Mouse (Mus musculus) left cerebral cortex, adult 11 months (tissue): ENCODE results near the gene H2-Ob.

Experiments used
- DNase-seq: peaks from one replicate; pipeline ENCODE4 v3.0.0; 2022; ENCODE audit warnings: low spot score

Gene H2-Ob

DNA sequence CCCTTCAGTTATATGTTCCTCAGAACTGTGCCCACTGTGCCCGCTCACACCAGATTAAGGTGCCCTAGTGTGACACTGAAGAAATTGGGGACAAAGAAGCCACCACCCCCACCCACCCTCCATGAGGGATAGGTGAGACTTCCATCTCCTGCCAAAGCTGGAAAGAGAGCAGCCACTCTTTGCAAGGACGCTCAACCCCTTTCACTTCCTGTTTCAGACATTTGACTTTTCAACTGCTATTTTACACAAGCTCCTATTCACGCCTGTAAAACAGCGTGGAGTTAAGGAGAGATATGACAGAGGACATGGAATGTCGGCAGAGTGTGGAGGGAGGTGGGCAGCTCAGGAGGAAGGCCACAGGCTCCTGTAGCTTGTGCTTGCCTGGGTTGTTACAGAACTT lies 47.8 kb downstream of the H2-Ob start:
- no peak for DNase-seq

DNA sequence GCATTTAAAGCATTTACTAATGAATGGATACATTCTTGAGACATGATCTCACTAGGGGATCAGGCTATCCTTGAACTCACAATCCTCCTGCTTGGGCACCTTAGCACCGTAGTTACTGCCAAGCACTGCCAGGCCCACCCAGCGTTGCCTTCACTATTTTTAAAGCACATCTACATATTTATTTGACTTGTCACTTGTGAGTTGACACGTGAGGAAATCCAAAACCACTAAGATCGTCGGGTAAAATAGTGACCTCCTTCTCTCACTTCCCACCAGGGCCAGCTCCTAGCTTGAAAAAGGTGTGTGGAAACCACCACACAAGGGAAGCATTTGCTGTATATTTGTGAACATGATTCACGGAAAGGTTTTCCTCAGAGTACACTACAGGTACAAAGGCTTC lies 48.3 kb downstream of the H2-Ob start:
- no peak for DNase-seq

DNA sequence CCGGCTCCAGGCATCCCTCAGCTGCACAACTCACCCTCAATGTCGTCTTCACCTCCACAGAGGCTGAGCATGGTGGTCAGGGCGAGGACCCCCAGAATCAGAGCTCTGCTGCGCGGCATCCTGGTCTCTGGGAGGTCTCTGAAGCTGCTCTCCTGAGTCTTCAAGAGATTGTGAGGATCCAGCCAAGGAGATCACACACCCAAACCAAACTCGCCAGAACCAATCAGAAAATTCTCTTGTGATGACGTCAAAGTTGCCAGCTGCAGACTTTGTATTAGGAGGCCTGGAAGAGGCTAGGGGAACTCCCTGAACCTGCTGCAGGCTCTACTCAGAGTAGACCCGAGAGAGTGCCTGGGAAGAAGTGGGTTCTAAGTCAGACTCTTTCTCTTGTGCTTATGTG lies 48.9 kb downstream of the H2-Ob start, which contains the start of gene H2-Aa:
TSS of gene H2-Aa (minus strand) at position 176 of the 400 bp plus-strand sequence.
- DNase-seq: peak; percentile 82

DNA sequence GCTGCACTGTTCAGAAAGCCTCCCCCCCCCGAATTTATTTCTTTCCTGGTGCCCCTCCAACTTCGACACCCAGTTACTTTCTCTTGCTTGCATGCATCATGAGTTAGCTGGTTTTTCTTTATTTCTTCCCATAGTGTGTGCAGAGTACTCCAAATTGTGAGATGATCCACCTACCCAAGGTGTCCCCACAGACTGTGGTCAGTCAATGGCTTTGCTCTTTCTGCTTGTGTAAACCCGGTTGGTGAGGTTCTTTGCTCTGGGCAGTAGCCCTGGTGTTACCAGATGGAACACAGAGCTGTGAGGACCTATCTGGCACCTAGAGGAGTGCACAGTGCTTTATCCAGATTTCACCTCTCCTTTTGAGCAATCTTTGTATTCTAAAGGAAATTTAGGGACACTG lies 49.4 kb downstream of the H2-Ob start:
- no peak for DNase-seq

DNA sequence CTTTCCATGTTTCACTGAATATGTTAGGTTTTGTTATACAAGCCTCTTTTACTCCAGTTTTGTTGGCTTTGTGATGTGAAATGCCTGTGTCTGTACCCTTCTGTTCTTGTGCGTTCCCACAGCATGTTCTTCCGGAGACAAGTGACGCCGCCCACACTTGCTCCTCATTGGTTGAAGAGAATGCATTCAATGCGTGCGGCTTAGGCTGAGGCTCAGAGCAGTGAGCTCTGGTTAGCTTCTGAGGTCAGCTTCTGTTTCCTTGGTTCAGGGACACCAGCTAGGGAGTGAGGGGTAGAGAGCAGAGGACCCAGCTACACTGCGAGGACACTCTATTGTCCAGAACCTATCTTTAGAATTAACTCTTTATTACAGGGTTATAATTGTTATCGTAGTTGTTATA lies 52.9 kb downstream of the H2-Ob start:
- peak; percentile 61 for DNase-seq

DNA sequence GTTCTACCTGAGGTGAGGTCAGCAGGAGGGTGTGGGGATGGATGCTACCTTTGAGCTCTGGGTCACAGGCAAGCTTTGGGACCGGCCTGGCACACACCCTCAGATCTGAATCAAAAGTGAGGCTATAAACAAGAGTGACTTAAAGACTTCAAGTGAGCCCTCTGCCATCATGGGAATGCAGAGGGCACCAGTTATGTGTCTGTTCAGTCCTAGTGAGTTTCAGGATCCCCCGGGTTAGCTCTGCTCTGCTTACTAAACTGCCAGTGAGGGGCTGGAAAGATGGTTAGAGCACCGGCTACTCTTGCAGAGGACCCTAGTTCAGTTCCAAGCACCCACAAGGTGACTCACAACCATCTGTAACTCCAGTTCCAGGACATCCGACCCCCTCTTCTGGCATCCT lies 53.9 kb downstream of the H2-Ob start:
- no peak for DNase-seq

DNA sequence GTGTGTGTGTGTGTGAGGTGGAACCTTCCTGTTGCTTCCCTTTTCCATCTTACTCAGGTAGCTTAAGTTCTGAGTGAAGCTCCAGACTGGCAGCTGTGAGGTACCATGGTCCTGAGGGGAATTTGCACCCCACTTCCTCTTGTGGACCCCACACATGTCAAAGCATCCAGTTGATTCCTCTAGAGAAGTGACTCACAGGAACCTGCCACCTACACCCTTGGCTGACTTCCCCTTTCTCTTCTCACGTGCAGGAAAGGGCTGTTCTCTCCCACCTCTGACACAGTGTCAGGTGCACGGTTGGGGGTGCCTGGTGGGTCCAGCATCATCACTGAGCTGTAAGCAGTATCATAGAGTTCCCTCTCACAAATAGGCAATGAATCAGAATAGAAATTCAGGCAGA lies 54.8 kb downstream of the H2-Ob start:
- DNase-seq: no peak

DNA sequence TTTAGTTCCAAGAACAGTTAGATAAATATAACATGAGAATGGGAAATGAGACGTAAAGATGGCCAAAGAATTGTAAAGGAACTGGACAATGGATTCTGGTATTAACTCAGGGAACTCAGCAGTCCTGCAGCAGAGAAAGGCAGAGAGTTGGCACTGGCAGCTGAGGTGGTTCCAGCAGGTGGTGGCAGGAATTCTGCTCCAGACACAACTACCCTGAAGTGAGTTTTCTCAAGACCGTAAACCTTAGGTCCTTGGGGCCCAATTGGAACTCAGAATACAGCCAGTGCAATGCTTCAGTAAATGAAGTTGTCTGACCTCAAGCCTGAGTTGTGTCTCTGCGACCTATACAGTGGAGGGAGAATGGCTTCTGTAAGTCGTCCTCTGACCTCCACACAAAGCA lies 55.5 kb downstream of the H2-Ob start:
- DNase-seq: no peak

DNA sequence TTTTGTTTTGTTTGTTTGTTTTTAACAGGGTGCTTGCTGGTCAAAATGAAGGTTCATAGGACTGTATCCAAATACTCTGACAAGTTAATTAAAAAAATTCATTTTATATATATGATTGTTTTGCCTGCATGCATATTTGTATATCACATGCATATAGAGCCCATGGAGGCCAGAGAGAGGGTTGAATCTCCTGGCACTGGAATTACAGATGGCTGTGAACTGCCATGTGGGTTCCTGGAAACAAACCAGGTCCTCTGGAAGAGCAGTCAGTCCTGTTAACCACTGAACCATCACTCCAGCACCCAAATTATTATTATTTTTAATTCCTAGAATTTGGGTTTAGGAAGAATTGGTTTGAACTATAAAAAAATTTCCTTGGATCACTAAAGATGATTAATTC lies 56.6 kb downstream of the H2-Ob start:
- DNase-seq: no peak

DNA sequence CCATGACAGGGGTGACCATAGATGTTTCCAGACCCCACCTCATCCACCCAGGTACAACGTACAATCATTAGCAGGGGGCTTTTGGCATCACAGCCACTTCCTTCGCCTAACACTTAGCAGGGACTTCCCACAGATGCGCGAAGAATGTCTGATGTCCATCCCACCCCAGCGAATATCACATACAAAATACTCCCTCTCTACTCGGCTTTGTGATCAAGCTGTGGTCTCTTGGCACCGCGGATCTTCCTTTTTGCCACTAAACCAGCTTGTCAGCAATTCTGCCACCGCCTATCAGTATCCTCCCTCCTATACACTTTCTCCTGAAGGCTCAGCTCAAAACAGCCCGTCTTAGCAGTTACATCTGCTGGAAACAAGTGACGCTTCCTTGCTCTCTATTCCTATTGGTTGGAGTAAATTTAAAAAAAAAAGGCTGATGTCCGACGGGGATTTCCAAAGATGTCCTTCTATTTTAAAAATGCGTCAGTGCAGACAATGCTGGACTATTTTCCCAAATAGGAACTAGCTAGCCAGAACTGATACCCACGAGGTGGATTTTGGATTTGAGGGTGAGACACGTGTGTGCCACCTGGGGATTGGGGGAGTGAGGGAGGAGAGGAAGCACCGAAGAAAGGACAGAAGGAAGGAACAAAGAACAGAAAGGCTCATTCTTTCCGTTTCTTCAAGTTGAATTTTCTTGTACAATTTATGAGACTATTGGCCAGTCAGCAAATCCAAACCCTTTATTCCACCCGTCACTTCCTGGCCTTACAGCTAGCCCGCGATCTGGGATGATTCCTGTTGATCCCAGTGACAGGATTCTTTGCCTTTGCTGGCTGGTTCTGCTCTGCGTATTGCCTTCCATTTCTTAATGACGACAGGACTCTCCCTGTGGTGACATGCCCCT lies 57.4 kb downstream of the H2-Ob start:
- DNase-seq: peak; percentile 73

DNA sequence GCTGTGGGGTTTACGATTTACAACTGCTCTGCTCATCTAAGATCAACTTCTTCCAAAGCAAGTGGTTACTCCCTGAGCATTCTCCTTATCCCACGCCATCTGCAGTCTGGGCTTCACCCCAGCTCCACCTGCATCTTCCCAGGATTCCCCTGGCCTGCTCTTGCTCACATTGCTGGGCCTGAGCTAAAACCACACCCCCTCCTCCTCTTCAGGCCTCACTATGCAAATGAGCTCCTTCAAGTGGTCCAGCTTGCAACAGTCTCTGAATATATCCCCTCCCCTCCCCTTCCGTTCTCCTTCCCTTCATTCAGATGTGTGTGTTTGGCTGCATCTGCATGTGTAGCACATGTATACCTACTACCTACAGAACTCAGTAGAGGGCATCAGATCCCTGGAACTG lies 60.7 kb downstream of the H2-Ob start:
- DNase-seq: no peak

DNA sequence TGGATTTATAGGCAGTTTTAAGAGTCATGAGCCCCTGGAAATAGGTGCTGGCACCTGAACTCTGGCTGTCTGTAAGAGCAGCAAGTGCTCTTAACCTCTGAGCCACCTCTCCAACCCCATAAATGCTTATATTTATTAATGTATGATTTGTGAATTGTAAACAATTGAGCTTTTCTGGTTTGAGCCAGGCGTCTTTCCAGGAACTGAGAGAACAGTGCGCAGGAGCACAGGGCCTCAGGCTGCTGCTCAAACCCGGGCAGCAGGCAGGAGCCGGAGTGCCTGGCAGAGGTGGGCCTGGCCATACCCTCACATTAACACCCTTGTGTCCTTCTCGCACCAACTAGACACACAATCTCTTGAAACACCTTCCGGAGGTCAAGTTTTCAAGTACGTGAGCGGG lies 61.4 kb downstream of the H2-Ob start:
- DNase-seq: no peak

DNA sequence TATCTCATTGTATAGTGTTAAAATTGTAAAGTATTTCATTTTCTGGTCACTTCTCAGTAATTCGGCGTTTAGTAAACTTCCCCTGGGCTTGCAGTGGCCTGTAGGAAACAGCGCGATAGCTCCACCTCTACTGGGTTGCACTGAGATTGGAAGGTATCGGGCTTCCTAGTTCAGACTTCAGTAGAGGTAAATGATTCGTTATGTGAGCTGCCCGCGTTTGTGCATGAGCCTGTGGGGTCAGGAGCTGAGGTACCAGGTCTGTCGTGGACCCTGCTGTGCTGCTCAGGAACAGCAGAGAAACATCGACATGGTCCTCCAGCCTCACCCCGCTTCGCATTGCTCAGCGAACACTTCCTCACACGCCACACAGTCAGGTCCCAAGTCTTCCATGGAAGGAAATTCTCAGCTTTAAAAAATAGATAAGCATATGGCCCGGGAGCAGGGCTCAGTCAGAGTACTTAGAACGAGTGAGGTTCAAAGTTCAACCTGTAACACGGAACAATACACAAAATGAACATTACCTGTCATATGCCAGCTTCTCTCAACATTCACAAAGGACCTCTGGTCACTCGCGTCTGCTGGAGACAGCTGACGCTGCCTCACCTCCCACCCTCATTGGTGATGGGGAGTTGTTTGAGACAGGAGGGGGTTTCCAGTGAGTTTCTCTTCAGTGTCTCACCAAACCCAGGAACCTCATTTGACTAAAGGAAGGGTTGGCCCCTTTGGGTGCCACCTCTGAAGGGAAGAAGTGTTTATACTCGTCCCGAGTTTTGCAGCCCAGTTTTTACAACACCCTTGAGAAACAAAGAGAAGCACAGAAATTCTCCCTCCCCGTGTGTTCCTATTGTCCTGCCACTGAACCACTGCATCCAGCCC lies 62.2 kb downstream of the H2-Ob start:
- DNase-seq: no peak

DNA sequence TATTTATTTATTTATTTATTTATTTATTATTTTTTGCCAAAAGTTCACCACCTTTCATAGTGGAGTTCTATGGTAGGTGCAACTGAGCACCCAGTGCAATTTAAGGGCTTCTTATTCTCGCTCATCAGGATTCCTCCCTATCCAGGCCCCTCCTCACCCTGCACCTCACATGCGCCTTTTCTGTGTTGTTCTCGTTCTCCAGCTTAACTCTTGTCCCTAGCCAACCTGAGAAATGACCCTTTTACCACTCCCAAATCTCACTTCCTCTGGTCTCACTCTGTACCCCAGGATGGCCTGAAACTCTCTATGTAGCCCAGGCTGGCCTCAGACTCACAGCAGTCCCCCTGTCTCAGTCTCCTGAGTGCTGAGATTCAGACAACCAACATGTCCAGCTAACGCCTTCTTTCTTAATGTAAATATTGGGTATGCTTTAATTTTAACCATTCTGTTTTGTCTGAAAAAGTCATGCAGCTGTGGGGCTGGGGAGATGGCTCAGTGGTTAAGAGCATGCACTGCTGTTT lies 63.0 kb downstream of the H2-Ob start:
- no peak for DNase-seq

DNA sequence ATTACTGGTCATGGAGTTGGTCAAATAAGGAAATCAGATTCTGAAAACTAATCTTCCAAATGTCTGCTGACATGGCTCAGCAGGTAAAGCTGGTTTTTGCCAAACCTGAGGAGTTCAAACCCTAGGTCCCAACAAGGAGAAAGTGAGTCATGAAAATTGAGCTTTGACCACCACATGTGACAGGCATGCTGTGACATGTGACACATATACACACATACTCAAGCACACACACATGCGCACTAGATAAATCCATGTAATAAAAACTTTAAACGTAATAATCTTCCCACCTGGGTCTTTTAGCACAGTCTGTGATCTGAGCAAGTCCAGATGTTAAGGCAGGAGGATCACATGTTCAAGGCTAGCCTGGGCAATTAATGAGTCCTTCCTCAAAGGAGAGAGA lies 65.1 kb downstream of the H2-Ob start:
- no peak for DNase-seq
